Mouse (Mus musculus) kidney, postnatal 25 days (tissue): ENCODE data around the gene Elmo2.

ENCODE experiments used
- DNase-seq, 2 experiments: peaks; one replicate each; pipeline ENCODE4 v3.0.0; 2021; ENCODE audit warnings: mixed read lengths in 2 of 2

Elmo2 gene

DNA sequence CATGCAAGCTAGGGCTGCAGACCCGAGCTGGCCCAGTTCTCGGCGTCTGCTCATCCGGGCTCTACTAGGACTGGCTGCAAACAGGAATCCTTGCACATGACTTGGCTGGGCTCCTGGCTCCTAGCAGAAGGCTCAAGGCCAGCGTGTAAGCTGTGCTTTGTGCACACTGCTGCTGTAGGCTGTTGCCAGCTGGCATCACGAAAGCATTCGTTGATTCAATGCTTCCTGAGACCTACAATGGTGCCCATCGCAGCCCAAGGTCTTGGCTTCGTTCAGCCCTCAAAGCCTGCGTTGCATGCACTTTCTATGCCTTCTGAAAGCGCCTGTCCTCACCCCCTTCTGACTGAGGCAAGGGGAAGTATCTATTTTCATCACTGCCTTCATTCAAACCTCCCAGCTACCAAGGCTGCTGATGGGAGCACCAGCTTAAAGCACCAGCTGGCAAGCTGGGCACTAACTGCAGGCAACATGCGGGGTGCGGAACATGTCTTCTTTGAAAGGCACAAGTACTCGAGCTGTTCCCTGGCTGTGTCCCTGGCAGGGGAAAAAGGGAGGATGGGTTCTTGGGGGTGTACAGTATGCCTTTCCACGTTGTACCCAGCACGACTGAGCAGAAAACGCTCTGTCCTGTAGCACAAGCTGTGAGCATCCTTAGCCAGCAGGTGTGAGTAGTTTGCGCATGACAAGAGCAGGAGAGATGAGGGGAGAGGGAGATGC lies 37.8 kb downstream of the Elmo2 start:
- DNase-seq, result peak; percentile 80 to 89

DNA sequence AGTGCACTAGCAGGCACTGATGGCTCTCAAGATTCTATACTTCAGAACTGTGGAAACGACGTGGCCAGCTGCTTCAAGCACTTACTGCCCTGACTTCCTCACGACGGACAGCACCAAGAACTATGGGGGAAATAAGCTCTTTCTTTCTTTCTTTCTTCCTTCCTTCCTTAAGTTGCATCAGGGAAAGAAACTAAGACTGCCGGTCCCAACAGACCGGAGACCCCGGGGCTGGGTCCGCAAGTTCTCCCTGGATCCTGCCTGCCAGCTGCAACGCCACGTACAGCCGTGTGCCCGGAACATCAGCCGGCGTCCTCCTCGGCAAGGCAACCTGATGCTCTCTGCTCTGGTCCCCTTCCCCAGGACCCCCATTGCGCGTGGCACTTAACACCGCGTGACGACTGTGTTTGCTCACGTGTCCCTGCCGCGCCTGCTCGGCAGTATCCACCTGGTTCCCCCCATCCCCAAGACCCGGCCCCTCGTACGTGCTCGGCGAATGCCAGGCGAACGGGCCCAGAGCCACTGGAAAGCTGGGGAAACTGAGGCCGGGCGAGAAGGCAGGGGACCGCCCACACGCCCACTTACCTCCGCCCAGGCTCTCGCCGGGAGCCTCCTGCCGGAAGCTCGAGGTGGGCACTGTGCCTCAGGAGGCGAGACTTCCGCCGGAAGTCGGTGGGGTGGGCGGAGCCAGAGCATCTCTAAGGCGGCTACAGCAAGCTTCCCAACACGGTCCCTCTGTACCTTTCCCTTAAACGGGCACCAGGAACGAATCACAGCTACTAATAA lies 38.9 kb downstream of the Elmo2 start, which contains the start of gene Slc35c2:
Gene Slc35c2, minus strand, starts transcription at position 668 of the 783 bp plus-strand sequence.
- DNase-seq, result peak; percentile 95

DNA sequence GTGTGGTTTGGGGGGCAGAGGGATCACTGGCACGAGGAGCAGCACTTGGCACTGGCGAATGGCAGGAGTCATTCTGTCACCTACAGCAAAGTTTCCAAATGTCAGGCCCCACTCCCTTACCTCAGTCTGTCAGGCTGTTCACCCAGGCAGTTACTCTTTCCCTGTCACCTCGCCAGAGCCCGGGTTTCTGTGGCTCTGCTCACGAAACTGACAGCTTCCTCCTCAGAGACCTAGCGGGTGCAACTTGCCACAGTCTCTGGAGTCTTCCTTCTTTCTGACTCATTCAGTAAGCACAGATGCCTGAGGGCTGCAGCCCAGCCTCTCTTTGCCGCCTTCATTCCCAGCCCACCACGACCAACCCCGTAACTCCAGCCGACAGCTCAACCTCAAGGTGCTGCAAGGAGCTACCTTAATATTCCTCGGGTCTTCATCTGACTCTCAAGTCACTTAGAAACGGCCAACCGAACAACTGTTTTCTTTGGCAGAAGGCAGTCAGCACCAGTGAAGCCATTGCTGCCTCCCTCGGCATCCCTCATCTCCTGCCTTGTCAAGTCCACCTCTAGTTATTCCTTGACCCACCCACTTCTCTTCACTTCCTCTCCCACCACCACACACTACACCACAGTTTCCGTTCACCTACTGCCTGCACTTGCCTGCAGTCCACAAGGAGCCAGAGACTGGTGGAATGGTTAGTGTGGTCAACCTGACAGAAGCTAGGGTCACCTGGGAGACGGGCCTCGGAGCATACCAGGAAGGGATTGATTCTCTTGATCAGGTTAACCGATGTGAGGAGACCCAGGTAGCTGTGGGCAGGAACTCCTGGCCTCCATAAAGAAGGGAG lies 39.7 kb downstream of the Elmo2 start:
- DNase-seq, result peak in 1 of 2 experiments; percentile 32

DNA sequence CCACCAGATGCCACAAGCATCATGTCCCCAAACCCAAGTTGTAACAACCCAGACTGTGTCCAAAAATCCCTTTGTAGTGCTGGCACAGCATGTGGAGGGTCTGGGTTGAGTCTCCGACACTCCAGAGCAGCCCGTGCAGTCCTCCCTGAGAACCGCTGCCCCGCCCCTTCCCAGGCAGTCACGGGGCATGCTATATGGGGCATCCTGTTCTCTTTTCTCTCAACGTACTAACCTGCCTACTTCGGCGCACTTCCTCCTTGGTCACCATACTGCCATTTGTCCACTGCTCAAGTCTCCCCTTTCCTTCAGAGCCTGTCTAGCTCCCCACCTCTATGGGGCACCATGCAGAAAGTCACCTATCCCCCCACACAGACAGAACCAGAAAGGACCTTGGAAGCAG lies 40.7 kb downstream of the Elmo2 start:
- DNase-seq, result no peak

DNA sequence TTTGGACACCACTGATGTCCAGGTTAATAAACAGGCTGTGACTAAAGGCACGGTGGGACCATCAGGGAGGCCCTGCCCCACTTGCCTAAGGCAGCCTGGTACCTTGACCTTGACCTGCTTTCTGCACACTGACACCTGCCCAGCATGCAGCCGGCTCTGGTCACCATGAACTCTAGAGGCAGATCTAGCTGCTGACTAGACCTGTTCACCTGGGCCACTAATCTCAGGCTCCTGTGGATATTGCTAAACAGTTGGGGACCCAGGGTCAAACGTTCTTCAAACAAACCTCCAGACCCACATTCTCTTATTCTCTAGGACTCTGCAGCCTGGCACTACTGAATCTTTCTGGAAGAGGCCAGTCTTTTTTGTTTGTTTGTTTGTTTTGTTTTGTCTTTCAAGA lies 41.2 kb downstream of the Elmo2 start:
- DNase-seq, result peak in 1 of 2 experiments; percentile 37

DNA sequence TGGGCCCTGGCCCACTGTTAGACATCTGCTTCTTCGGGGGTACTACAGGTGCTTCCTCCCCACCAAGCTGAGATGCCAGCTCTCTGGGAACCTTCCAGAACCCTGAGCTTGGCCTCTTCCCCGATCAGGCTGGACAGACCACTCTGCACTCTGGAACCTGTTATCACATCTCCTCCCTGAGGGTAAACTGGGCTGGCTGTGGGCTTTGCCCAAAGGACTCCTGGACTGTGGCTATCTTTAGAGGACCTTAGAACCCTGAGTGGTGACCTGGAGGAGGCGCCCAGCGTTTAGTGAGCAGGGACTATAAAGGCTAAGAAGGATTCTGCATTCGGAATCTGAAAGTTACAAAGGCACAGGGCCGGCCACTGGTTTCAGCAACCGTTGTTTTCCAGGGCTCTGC lies 41.9 kb downstream of the Elmo2 start:
- no peak for DNase-seq

DNA sequence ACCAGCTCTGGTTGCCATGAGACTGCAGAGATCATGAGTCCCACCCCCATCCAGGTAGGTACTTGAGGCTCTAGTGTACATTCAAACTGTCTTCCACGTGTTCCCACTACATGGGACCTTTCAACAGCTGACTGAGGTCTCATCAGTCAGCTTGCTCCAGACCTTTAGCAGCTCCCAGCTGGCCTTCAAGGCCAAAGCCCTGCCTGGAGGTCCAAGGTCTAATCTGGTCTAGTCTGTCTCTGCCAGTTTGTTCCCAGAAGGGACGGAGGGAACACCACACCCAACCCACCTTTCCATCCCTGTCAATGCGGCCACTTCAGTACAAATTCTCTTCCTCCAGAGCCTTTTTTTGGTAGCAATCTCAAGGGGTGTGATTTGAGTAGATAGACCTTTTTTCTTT lies 42.6 kb downstream of the Elmo2 start:
- DNase-seq, result peak; percentile 26 to 65

DNA sequence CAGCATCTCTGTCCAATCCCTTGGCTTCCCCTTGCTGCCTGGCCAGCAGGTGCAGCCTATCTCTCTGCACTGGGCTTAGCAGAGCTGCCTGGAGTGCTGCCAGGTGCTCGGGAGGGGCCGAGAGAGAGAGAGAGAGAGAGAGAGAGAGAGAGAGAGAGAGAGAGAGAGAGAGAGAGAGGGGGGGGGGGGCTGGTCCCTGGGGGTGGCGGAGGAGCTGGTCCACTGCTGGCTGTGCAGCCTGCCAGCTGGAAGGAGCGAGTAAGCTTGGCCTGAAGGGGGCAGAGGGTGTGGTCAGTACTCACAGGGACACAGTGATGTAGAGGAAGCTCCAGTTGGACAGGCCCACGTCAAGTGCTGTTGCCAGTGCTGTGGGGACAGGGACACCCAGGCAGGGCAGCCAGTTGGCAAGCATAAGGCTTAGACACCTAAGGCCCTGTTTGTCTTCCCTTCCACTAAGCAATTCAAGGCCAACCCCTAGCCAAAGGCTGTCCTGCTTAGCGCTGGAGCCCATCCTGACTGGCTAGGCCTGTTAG lies 44.4 kb downstream of the Elmo2 start:
- no peak for DNase-seq

DNA sequence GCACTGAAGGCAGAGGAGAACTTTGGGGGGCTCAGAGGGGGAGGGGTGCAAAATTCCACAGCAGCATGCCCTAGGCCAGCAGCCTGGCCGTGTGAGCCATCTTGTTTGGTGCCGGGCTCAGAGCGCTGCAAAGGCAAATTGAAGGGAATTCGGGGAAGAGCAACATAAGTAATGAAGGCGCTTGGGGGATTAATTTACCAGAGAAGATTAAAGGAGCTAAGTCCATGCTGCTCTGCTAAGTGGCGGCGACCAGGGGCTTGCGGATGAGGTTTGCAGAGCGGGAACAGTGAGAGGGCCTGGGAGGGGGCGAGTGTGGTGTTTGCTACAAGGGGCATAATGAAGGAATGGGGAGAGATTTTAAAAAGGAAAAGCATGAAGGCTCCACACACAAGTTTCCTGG lies 46.9 kb downstream of the Elmo2 start:
- no peak for DNase-seq

DNA sequence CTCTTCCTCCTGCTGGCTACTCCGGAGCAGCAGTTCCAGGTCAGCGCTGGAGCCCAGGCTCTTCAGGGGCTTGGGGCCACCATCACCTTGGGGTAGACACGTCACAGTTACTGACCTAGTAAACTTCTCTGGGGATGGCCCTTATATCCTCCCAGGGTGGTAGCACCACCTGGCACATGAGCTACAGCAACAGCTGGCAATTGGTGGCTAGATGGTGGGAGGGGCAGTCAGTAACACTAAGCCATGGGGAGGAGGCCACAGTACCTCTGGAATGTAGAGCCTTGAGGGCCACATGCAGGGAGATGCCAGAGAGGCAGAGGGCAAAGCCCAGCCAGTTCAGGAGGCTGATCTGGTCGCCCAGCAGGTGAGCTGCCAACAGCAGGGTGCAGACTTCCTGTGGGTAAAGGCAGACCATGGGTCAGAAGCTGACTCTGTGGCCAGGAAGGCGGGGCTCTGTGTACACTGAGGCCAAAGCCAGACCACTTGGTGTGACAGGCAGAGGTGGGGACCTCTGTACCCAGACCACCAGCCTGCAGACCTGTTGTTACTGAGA lies 49.0 kb downstream of the Elmo2 start:
- DNase-seq, result peak; percentile 13 to 68

DNA sequence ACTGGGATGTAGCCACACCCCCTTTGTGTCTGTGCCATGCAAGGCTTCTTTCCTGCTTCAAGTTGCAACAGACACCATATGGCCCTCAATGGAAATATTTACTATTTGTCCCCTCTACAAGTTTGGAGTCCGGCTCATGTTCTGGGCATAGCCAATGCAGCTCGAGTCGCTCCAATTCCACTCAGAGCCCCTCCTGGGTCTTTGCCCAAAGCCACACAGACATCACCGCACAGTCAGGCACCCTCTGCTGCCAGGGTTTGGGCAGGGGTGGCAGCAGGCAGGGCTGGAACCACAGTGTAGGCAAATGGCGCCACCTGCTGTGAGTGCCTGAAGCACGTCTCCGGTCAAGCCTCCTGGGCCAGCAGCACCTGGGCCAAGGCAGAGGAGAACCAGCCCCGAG lies 50.5 kb downstream of the Elmo2 start:
- peak; percentile 84 to 85 for DNase-seq

DNA sequence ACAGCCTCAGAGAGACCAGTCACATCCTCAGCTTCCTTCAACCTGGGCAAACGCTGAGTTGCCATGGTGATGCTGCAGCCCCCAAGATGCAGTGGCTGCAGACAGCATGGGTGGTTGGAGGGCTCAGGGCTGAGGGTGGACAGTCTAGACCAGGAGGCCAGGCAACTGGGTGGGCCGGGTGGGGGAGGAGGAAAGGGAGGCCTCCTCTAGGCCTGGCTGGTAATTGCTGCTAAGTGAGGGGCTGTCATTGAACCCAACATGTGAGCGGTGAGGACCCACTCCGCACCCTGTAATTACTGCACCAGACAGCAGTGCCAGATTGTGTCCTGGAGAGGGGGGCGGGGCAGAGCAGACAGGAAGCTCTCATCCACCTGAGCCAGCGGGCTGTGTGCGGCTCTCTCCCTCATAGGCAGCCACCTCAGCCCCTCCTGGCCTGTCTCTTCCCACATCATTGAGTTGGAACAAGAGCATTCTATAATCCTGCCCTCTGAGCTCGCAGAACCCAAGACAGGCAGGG lies 51.1 kb downstream of the Elmo2 start:
- no peak for DNase-seq

DNA sequence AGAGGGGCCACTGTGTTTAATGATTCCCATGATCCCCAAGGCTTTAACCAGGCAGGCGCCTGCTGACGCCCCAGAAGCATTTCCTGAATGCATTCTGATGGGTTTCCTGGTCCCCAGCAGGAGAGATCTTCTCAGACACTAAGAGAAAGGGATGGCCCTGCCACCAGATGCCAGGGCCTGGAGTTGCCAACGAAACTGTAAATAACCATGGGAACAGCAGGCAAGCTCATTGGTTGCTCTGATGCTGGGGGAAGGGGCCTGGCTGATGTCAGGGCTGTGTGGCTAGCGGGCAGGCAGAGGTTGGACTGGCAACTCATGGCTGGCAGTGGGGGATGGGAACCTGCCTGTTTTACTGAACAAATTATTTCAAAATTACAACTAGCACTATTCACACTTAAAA lies 52.7 kb downstream of the Elmo2 start:
- DNase-seq, result no peak

DNA sequence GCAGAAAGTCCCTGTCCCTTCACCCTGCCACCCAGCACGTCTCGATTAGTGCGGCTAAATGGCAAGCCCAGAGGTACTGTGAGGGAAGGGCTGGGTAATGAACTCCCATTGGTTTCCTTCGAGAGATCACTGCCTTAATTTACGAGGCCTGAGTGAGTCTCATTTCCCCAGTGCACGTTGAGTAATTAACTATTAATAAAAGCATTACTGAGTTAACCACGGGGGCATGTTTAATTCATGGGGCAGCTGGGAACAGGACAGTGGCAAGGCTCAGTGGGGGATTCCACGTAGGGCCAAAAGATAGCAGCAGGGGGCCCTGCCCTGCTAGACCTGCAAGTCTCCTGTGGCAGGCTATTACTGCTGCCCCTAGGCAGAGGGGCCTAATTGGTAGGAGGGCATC lies 55.0 kb downstream of the Elmo2 start:
- DNase-seq, result no peak

DNA sequence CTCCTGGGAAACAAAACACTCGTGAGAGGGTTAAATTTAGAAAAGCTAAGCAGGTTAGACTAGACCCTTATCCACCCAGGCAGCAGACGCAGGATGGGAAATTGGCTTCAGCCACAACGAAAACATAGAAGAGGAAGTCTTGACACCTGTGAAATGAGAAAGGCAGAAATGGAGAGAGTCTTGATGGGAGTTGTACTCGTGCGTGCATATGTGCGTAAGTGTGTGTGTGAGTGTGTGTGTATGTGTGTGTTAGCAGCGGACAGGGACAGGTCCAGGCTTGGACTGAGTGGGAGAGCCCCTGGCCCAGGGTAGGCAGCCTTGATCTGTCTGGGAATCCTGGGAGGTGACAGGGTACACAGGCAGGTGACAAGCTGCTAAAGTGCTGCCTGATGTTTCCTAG lies 55.4 kb downstream of the Elmo2 start:
- DNase-seq, result no peak

DNA sequence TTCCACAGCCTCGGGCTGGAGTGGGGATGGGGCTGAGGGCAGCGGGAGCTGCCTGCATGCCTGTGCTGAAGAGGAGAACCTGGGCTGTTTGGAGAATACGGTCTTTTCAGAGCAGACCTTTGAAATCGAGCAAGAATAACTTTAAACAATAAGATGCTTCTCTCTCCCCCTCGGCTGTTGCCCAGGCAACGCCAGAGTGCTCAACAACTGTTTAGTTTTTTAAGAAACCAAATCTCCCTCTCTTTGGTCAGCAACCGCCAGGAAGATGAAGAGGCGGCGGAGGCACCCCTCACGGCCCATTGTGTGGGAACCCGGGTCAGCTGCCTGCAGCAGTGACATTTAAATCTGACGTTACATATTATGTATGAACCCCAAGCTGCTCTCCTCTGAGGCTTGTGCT lies 59.5 kb downstream of the Elmo2 start:
- DNase-seq, result no peak

DNA sequence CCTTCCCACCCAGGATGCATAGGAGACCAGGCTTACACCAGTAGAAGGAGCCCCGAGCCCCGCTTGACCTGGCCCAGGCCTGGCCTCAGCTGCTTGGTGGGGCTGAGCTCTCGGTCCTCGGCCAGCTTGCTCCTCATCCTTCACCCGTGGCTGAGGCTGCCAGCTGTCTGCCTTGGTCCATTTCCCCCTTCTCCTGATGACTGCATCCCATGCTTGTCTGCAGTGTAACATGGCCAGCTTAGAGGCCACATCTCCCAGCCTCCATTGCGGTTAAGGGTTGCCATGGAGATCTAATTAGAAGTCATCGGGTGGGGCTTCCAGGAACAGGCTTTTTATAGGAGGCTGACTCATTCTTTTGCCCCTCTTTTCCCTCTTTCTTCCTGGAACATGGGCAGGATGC lies 62.4 kb downstream of the Elmo2 start:
- no peak for DNase-seq

DNA sequence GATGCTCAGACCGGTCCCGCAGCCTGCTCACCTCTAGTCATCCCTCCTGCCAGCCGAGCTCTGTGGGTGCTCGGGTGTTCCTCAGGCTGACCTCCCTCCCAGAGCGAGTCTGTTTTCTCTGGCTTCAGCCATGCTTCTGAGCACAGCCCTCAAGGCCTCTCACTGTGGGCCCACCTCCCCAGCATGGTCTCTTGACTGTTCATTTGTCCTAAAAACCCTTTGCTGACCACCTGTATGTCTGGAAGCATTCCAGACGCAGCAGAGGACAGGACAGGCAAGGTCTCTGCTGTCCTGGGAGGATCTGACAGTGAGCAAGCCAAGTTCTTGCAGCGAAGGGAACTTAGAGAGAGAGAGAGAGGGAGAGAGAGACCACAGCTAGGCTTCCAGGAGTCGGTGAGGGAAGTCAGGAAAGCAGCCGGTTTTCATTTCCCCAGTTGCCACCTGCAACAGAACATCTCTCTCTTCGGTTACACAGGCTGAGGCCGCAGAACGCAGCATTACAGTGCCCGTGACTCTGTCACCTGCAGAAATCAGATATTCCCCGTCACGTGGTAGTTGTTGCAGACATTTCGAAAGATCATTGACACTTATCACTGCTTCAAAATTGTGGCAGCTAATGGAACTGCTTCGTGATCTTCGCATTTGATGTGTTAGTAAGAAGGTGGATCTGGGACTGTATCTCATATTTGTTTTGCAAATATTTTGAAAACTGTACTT lies 63.8 kb downstream of the Elmo2 start:
- no peak for DNase-seq

DNA sequence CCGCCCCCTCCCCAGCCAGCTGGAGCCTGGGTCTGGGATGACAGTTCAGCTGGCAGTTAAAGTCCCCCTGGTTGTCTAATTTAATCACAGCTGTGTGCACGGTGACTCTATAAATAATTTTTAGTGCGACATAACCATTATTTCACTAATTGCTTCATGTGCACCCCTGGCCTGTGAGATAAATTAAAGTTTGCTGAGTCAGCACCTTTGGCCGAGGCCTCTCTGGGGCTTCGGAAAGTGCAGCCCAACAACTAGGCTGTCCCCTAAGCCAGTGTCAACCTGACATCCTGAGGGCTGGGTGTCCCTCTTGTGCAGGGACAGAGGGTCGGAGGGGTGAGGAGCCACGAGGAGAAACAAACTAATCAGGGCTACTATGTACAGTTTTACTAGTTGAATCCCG lies 66.4 kb downstream of the Elmo2 start:
- DNase-seq, result no peak

DNA sequence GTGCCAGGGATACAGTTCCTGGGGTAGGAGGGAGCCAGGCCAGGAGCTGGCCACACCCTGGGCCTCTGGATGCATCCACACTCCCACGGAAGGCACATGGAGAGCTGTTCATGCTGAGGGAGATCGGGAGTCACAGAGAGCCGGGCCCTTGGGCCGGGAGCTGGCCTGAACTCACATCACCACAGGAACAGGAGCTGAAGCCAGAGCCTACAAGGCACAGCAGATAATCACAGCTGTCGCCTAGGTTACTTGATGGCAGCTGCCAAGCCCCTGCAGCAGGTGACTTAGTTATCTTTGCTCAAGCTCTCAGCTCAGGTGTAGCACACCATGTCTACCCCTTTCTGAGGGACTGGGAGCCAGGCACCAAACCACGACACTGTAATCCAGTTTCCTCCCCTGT lies 68.0 kb downstream of the Elmo2 start:
- DNase-seq, result no peak

DNA sequence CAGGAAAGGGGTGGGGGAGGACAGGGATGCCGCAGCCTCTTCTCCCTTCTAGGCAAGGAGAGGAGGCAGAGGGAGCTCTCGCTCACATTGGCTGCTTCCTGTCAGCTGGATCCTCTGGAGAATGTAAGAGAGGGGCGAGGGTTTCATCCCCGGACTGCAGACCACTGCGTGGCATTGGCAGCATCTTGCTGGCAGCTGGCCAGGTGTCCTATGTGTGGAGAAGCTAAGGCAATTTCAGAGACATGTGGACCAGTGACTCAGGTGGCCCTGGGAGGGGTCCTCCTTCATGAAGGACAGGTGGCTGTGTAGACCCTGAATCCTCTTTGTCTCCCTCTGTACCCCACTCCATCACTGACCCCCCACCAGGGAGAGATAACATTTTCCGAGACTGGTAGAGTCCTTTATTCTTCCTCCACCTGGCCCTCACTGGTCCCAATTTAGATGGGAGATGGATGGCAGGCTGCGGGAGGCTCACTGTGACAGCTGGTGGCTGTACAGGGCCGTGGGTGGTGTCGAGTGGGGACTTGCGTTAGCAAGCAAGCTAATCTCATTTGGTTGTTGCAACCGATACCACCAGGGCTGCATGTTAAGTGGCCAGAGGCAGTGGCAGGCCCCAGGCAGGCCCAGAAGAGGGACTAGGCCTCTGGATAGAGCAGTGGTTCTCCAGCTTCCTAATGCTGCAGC lies 69.0 kb downstream of the Elmo2 start:
- DNase-seq, result no peak
